Mouse (Mus musculus) CD4-positive naive resting alpha-beta T cell, adult 57 days (primary cell): Measurements from ENCODE around the gene Amigo3. TPM values are rescaled to one million over a fixed set of nuclear protein-coding genes. Genes with fewer than 3 reads are reported as not detected.

Experiments
- total RNA-seq: library from RNA; stranded (reverse); gene quantifications from one replicate; pipeline ENCODE4 v1.2.4, GENCODE M21; 2023

The Amigo3 gene
- total RNA-seq: 6.9 TPM

GRCm38 (mm10) chr9:108052885-108053664, at the start of gene Amigo3:
Gene Amigo3 (plus strand): TSS chr9:108053159.

GRCm38 (mm10) chr9:108049016-108049455, 3.9 kb upstream of the Amigo3 start, which contains the start of gene Gmppb:
Gene Gmppb (plus strand): TSS chr9:108049242.

GRCm38 (mm10) chr9:108080168-108080567, 27.2 kb downstream of the Amigo3 start, which contains the start of gene Mst1:
Gene Mst1 (plus strand): TSS chr9:108080436.

GRCm38 (mm10) chr9:108082988-108083431, 30.1 kb downstream of the Amigo3 start, which contains the start of gene Rnf123:
Gene Rnf123 (minus strand): TSS chr9:108083346.

GRCm38 (mm10) chr9:108094184-108094941, 41.4 kb downstream of the Amigo3 start, which contains the start of gene Apeh:
Gene Apeh (minus strand): TSS chr9:108094606.

Other genes with a start within 250 kb of the Amigo3 start
- gene Rbm6, start 179.9 kb upstream of the Amigo3 start, total RNA-seq: 139 TPM
- gene Mon1a, start 165.0 kb upstream of the Amigo3 start, total RNA-seq: 18.6 TPM
- gene Mst1r, start 146.3 kb upstream of the Amigo3 start, total RNA-seq: 0.24 TPM
- not detected for gene Actl11, start 124.7 kb upstream of the Amigo3 start, total RNA-seq
- gene Camkv, start 117.5 kb upstream of the Amigo3 start, total RNA-seq: not detected
- 8.8 TPM for gene Traip, start 103.0 kb upstream of the Amigo3 start, total RNA-seq
- gene Uba7, start 77.7 kb upstream of the Amigo3 start, total RNA-seq: 186 TPM
- 0.89 TPM for gene Gm20661, start 70.1 kb upstream of the Amigo3 start, total RNA-seq
- 2.2 TPM for gene Inka1, start 67.3 kb upstream of the Amigo3 start, total RNA-seq
- gene Cdhr4, start 60.7 kb upstream of the Amigo3 start, total RNA-seq: 3.0 TPM
- gene Gm20662, start 56.8 kb upstream of the Amigo3 start, total RNA-seq: not detected
- gene Ip6k1, start 50.7 kb upstream of the Amigo3 start, total RNA-seq: 143 TPM
- gene Gmppb, start 3.9 kb upstream of the Amigo3 start, total RNA-seq: 23.9 TPM
- 0.71 TPM for gene Mst1, start 27.3 kb downstream of the Amigo3 start, total RNA-seq
- gene Rnf123, start 30.2 kb downstream of the Amigo3 start, total RNA-seq: 168 TPM
- gene Apeh, start 41.4 kb downstream of the Amigo3 start, total RNA-seq: 110 TPM
- 1.1 TPM for gene Bsn, start 137.2 kb downstream of the Amigo3 start, total RNA-seq
- 28.7 TPM for gene Dag1, start 210.8 kb downstream of the Amigo3 start, total RNA-seq
- gene Nicn1, start 237.3 kb downstream of the Amigo3 start, total RNA-seq: 4.9 TPM
- gene Amt, start 243.7 kb downstream of the Amigo3 start, total RNA-seq: 1.7 TPM